Mouse (Mus musculus) colon, adult 2 months (tissue): ENCODE data around the gene Taf6l. TPM values are rescaled to one million over a fixed set of nuclear protein-coding genes. Genes with fewer than 3 reads are reported as not detected.

ENCODE experiments used
- polyA plus RNA-seq: library from polyadenylated mRNA; depleted of rRNA; stranded (reverse); fragments of >200 nt; gene quantifications from 2 replicates; pipeline ENCODE4 v1.2.3, GENCODE M21; 2012; rRNA removed

Taf6l gene
- 9.5 and 9.9 TPM in 2 replicates for polyA plus RNA-seq

DNA sequence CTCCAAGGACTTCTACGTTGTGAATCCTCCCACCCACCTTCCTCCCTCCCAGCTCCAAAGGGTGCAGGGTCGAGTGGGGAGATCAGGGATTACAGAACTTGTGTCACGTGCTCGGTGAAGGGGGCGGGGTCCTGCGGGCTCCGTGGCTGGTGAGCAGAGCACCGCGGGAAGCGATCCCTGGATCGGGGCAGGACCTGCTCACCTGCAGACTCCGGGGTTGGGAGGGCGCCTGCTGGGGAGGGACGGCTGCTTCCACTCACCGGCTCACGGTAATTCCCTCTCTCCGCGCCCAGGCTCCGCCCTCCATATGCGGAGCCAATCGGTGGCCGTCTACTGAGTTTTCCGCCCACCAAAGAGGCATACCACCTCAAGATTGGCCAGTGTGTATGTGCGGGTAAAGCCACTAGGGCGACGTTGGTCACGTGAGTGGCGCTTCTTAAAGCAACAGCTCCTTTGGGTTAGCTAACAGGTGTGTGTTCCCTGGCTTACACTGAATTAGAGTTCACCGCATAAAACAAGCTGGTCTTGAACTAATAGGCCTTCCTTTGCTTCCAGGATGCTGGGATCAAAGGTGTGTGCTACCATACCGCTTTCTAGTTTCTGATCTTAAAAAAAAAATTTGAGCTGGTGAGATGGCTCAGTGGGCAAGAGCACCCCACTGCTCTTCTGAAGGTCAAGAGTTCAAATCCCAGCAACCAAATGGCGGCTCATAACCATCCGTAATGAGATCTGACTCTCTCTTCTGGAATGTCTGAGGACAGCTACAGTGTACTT is at the start of gene Taf6l:
Gene Taf6l, minus strand, starts transcription at position 410 of the 774 bp plus-strand sequence.

GRCm38 (mm10) chr19:8829660-8830059 is 43.4 kb upstream of the Taf6l start, which contains the start of gene AC129217.1:
TSS of gene AC129217.1 (plus strand) at chr19:8829773.

DNA sequence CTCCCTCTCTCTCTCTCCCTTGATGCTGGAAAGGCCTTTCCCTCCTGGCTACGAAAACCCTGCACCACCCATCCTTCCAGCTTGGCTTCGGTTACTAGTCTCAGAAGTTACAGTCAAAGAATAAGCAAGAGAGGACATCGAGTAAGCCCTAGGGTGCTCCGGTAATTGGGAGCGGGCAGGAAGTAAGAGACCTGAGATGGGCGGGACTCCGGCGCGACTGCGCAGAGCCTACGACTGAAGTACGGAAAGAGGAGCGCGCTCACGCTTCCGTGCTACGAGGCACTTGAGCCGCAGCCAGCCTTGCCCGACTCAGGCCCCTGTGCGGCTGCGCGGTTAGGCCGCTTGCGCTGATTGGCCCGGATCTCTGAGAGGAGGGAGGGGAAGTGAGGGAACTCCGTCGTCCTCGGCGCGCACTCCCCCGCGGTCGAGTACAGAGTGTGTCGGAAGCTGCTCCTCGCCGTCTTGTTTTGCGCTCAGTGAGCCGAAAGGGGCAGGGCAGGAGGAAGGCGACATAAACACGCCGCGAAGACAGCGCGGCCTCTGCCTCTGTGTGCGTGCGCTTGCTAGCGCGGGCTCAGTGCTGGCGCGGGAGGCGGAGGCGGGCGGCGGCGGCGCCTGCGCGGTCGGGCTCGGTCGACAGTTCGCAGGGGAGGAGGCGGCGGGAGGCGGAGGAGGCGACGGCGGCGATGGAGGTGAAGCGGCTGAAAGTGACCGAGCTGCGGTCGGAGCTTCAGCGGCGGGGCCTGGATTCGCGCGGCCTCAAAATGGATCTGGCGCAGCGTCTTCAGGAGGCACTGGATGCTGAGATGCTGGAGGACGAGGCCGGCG is 33.6 kb upstream of the Taf6l start, which contains the start of gene Hnrnpul2:
Gene Hnrnpul2, plus strand, starts transcription at position 415 of the 828 bp plus-strand sequence.

GRCm38 (mm10) chr19:8818801-8819595 is 32.8 kb upstream of the Taf6l start, which contains the start of gene Ttc9c:
TSS of gene Ttc9c (minus strand) at chr19:8819333.

DNA sequence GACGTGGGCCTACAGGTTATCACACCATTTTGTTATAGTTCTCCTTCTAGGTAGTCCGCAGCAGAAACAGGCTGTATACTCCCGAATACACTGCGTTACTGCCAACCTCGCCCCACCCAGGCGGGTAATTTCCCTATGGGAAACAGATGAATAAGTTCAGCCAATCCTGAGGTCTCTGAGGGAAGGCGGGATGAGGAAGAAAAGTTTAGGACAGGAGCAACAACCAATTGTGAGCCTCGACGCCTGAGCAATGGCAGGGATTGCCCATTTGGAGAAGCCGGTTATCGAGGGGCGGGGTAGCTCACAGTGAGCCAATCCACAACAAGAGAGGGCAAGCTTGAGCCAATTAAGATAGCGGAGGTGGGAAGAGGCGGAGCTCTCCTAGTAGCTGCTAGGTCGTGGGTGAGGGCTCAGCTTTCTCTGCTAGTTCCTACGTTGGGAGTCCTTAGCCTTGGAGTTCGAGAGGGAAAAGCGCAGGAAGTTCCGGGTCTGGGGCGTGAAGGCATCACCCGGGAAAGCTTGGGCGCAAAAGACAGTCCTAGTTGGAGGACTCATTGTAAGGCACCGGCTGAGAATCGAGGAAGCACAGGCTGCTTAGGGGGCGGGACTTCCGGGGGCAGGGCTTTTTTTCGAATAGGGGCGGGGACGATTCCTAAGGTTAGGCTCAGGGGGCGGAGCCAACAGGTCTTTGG is 16.1 kb upstream of the Taf6l start, which contains the start of gene Zbtb3:
Gene Zbtb3, plus strand, starts transcription at position 426 of the 692 bp plus-strand sequence.

DNA sequence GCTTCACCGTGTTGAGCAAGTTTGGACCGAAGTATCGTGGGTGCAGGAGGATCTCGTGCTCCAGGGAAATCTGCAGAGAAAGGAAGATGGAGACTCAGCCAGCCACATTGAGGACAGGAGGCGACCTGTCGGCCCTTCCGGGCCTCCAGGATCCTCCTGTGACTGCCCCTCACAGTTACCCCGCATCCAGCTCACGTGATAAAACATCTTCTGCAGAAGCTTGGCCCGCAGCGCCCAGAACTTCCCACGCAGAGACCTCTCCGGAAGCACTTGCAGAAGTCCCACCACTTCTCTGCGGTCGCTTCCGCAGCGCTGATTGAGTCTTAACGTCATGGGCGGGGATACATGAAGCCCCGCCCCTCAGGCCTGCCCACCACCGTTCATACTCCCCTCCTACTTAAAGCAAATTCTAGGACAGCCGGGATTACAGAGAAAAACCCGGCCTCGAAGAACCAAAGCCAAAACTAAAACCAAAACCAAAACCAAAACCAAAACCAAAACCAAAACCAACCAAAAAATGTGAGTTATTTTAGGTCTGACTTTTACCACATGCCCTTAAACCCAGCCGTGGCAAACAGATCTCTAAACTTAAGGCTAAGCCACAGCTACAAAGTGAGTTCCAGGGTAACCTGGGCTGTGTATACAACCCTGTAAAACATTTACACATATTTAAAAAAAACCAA is 12.2 kb upstream of the Taf6l start, which contains the start of gene Polr2g:
Gene Polr2g, minus strand, starts transcription at position 314 of the 683 bp plus-strand sequence.

DNA sequence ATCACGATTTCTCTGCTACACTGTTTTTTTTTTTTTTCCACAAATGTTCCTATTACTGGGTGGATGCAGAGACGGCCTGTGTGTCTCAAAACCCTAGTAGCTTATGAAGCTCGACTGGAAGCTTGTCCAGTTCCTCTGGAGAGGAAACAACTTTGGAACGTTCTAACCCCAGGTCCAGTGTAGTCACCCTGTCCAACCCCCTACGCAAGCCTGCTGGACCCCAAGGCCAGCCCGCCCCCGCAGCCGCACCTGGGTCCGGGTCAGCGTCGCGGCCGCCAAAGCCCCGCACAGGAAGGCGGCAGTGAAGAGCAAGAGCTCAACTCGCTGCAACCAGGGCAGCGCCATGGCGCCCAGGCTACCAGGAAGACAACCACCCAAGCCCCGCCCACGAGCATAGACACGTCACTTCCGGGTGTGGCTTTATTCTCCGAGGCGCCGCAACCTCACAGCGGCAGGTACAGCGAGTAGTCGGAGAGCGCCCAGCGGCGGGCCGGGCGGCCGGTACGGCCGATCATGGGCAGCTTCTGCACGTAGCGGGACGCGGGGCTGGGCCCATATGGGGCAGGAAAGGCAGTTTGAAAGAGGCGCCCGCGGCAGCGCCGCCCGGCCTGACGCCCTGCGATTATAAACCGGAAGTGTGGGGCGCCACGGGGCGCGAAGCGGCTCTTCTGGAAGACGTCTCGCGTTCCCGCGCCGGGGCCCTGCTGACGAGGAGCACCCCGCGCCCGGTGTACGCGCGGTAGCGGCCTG is 12.0 kb downstream of the Taf6l start, which contains the start of gene Tmem179b:
Gene Tmem179b, minus strand, starts transcription at position 382 of the 750 bp plus-strand sequence.

GRCm38 (mm10) chr19:8770567-8771270 is 15.5 kb downstream of the Taf6l start, which contains the start of gene Tmem223:
TSS of gene Tmem223 (plus strand) at chr19:8770996.

DNA sequence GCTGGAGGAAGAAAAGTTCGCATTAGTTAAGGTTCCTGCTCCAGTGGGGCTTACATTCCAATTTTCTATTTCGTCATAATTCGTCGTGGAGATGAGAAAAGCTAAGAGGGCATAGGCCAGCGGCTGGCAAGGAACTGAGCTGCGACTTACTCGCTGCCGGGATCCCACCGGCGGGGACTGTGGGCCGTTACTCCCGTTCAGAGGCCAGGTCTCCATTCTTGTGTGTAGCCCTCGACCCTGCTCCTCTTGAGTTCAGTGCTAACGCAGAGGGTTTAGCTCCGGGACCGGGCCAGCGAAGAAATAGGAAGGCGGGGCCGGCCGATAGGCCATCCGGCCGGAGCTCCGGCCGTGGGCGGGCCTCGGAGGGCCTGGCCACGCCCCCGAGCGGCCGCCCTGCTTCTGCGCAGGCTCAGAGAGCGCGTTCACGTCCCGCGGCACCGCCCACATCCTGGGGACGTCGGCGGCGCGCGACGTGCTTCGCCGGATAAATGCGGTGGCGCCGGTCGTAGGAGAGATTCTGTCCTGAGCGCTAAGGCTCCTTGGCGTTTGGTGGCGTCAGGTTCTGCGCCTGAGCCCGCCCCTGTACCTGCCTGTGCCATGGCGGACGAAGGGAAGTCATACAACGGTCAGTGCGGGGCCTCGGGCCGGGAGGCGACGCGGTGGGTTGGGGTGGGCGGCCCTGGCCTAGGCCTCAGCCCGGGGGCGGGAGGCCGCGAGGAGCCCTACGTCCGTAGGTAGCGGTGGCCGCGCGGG is 29.4 kb downstream of the Taf6l start, which contains the start of gene Nxf1:
Gene Nxf1, plus strand, starts transcription at position 439 of the 753 bp plus-strand sequence.

GRCm38 (mm10) chr19:8741243-8741869 is 44.9 kb downstream of the Taf6l start, which contains the start of gene Stx5a:
TSS of gene Stx5a (plus strand) at chr19:8741413.

GRCm38 (mm10) chr19:8740603-8741002 is 45.6 kb downstream of the Taf6l start, which contains the start of gene 1700092M07Rik:
TSS of gene 1700092M07Rik (plus strand) at chr19:8740718.

GRCm38 (mm10) chr19:8735389-8736159 is 50.6 kb downstream of the Taf6l start, which contains the start of gene Wdr74:
TSS of gene Wdr74 (plus strand) at chr19:8735827.

Other genes with a start within 250 kb of the Taf6l start
- not detected in 2 replicates for gene Slc22a8, start 195.2 kb downstream of the Taf6l start, polyA plus RNA-seq
- gene Slc22a6, start 168.4 kb downstream of the Taf6l start, polyA plus RNA-seq = not detected in 2 replicates
- gene Chrm1, start 122.6 kb downstream of the Taf6l start, polyA plus RNA-seq = 8.6 and 12.4 TPM in 2 replicates
- 77.3 and 84.0 TPM in 2 replicates for gene Slc3a2, start 63.0 kb downstream of the Taf6l start, polyA plus RNA-seq
- gene Wdr74, start 50.6 kb downstream of the Taf6l start, polyA plus RNA-seq = 23.1 and 24.6 TPM in 2 replicates
- gene 1700092M07Rik, start 45.7 kb downstream of the Taf6l start, polyA plus RNA-seq = not detected in 2 replicates
- gene Stx5a, start 45.0 kb downstream of the Taf6l start, polyA plus RNA-seq = 76.8 and 84.3 TPM in 2 replicates
- gene Nxf1, start 29.3 kb downstream of the Taf6l start, polyA plus RNA-seq = 46.2 and 48.5 TPM in 2 replicates
- 138 and 175 TPM in 2 replicates for gene Tmem223, start 15.4 kb downstream of the Taf6l start, polyA plus RNA-seq
- gene Tmem179b, start 11.9 kb downstream of the Taf6l start, polyA plus RNA-seq = 72.7 and 126 TPM in 2 replicates
- gene Polr2g, start 12.2 kb upstream of the Taf6l start, polyA plus RNA-seq = 17.4 and 20.0 TPM in 2 replicates
- 1.6 and 1.9 TPM in 2 replicates for gene Zbtb3, start 16.1 kb upstream of the Taf6l start, polyA plus RNA-seq
- 9.8 and 12.1 TPM in 2 replicates for gene Ttc9c, start 32.9 kb upstream of the Taf6l start, polyA plus RNA-seq
- 23.2 and 24.4 TPM in 2 replicates for gene Hnrnpul2, start 33.6 kb upstream of the Taf6l start, polyA plus RNA-seq
- gene AC129217.1, start 43.4 kb upstream of the Taf6l start, polyA plus RNA-seq = 2.4 and 6.1 TPM in 2 replicates
- gene Bscl2, start 51.0 kb upstream of the Taf6l start, polyA plus RNA-seq = 125 and 157 TPM in 2 replicates
- 2.1 and 2.8 TPM in 2 replicates for gene Gng3, start 52.8 kb upstream of the Taf6l start, polyA plus RNA-seq
- gene Lrrn4cl, start 64.4 kb upstream of the Taf6l start, polyA plus RNA-seq = 1.5 and 3.0 TPM in 2 replicates
- 113 and 124 TPM in 2 replicates for gene Ubxn1, start 85.1 kb upstream of the Taf6l start, polyA plus RNA-seq
- gene Uqcc3, start 94.5 kb upstream of the Taf6l start, polyA plus RNA-seq = 24.9 and 27.0 TPM in 2 replicates
- gene Lbhd1, start 97.3 kb upstream of the Taf6l start, polyA plus RNA-seq = 0.76 and 1.1 TPM in 2 replicates
- not detected in 2 replicates for gene Gm49403, start 97.5 kb upstream of the Taf6l start, polyA plus RNA-seq
- gene 1810009A15Rik, start 102.4 kb upstream of the Taf6l start, polyA plus RNA-seq = 9.0 and 12.8 TPM in 2 replicates
- not detected in 2 replicates for gene Gm49416, start 102.5 kb upstream of the Taf6l start, polyA plus RNA-seq
- 24.4 and 26.7 TPM in 2 replicates for gene Ints5, start 106.6 kb upstream of the Taf6l start, polyA plus RNA-seq
- gene Ganab, start 111.7 kb upstream of the Taf6l start, polyA plus RNA-seq = 94.0 and 114 TPM in 2 replicates
- 114 and 123 TPM in 2 replicates for gene B3gat3, start 134.0 kb upstream of the Taf6l start, polyA plus RNA-seq
- 11.4 and 12.6 TPM in 2 replicates for gene Rom1, start 142.9 kb upstream of the Taf6l start, polyA plus RNA-seq
- 34.6 and 42.8 TPM in 2 replicates for gene Eml3, start 143.1 kb upstream of the Taf6l start, polyA plus RNA-seq
- 17.1 and 24.9 TPM in 2 replicates for gene Mta2, start 155.5 kb upstream of the Taf6l start, polyA plus RNA-seq
- gene Tut1, start 167.4 kb upstream of the Taf6l start, polyA plus RNA-seq = 14.7 and 16.6 TPM in 2 replicates
- 172 and 210 TPM in 2 replicates for gene Eef1g, start 180.6 kb upstream of the Taf6l start, polyA plus RNA-seq
- gene Ahnak, start 202.9 kb upstream of the Taf6l start, polyA plus RNA-seq = 26.2 and 29.7 TPM in 2 replicates